Mouse (Mus musculus): ENCODE data around the gene Trim63. TPM values are rescaled to one million over a fixed set of nuclear protein-coding genes. Genes with fewer than 3 reads are reported as not detected.
A peak's percentile ranks its signal among the peaks of the same experiment; 100 is the strongest.
"Not testable (repeated sequence)": the region's sequence is repeated elsewhere in the genome, so short reads cannot be mapped to it uniquely, and the experiment has no call there.

The Trim63 gene
- polyA plus RNA-seq, 1 experiment from 2014 or later, result 0.13 TPM

DNA sequence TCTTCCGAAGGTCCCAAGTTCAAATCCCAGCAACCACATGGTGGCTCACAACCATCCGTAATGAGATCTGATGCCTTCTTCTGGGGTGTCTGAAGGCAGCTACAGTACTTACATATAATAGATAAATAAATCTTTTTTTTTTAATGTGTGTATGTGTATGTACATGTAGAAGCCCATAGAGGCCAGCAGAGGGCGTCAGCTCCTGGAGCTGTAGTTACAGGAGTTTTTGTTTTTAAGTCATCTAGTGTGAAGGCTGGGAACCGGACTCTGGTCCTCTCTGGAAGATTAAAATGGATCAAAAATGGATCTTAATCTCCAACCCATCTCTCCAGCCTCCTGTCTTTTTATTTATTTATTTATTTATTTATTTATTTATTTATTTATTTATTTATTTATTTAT lies 18.8 kb upstream of the Trim63 start:
- not testable (repeated sequence) for H3K9ac ChIP-seq (ENCODE audit: low read length); H3K9me3 ChIP-seq (ENCODE audit: control insufficient read depth, low read length); H3K36me3 ChIP-seq (ENCODE audit: control insufficient read depth, insufficient read depth, low read length); H3K4me1 ChIP-seq (replicated peaks; ENCODE audit: control insufficient read depth, insufficient read depth, low read length); H3K27ac ChIP-seq (ENCODE audit: low read depth, low read length); DNase-seq (ENCODE audit: low spot score); H3K4me3 ChIP-seq (ENCODE audit: low read depth, low read length); H3K4me2 ChIP-seq (ENCODE audit: low read depth, low read length, severe bottlenecking); ATAC-seq (replicated peaks; ENCODE audit: low FRiP score); H3K27me3 ChIP-seq (ENCODE audit: control insufficient read depth, insufficient read depth, low read length)
- 82% methylated on average over 4 of the region's 4 CpGs for WGBS

DNA sequence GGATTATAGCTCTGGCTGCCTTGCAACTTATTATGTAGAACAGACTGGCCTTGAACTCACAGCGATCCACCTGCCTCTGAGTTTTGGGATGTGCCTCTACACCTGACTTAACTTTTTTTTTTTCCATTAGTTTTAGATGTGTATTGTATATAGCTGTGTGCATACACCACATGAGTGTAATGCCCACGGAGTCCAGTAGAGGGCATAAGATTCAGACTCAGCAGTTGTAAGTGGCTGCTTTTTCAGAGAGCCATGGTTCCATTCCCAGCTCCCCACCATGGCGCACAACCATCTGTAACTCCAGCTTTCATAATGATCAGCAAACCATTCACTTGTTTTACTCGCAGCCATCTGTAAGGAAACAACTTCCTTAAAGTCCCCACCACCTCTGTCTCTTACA lies 18.4 kb upstream of the Trim63 start:
- Histone ChIP-seq H3K4me1 (replicated peaks; ENCODE audit: control insufficient read depth, insufficient read depth, low read length) (no peaks in the 10 kb centered on the region), H3K4me2 (ENCODE audit: low read depth, low read length, severe bottlenecking) (no peak overlapping the region), H3K9ac (ENCODE audit: low read length) (no peak overlapping the region), H3K27me3 (ENCODE audit: control insufficient read depth, insufficient read depth, low read length) (no peaks in the 10 kb centered on the region), H3K36me3 (ENCODE audit: control insufficient read depth, insufficient read depth, low read length) (no peaks in the 10 kb centered on the region), H3K27ac (ENCODE audit: low read depth, low read length) (no peak overlapping the region), H3K9me3 (ENCODE audit: control insufficient read depth, low read length) (no peaks in the 10 kb centered on the region), H3K4me3 (ENCODE audit: low read depth, low read length) (no peak overlapping the region)
- DNase-seq (ENCODE audit: low spot score) (no peak), ATAC-seq (replicated peaks; ENCODE audit: low FRiP score) (no peak)
- 92% methylated on average over 4 of the region's 4 CpGs for WGBS

DNA sequence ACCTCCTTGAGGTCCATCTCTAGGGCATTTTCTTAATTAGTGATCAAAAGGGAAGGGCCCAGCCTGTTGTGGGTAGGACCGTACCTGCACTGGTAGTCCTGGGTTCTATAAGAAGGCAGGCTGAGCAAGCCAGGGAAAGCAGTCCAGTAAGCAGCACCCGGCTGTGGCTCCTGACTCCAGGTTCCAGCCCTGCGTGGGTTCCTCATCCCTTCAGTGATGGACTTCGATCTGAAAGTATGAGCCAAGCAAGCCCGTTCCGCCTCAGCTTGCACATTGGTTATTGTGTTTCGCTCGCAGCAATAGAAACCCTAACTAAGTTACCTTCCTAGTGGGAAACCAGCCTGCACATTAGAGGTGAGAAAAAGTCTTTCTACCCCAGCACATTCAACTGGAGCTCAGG lies 17.6 kb upstream of the Trim63 start:
- Histone ChIP-seq H3K27ac (ENCODE audit: low read depth, low read length) (no peak overlapping the region), H3K9ac (ENCODE audit: low read length) (no peak overlapping the region), H3K4me2 (ENCODE audit: low read depth, low read length, severe bottlenecking) (no peak overlapping the region), H3K9me3 (ENCODE audit: control insufficient read depth, low read length) (no peaks in the 10 kb centered on the region), H3K27me3 (ENCODE audit: control insufficient read depth, insufficient read depth, low read length) (no peaks in the 10 kb centered on the region), H3K4me3 (ENCODE audit: low read depth, low read length) (no peak overlapping the region), H3K36me3 (ENCODE audit: control insufficient read depth, insufficient read depth, low read length) (no peaks in the 10 kb centered on the region), H3K4me1 (replicated peaks; ENCODE audit: control insufficient read depth, insufficient read depth, low read length) (no peaks in the 10 kb centered on the region)
- no peak for ATAC-seq (replicated peaks; ENCODE audit: low FRiP score)
- WGBS, result 94% methylated on average over 8 of the region's 8 CpGs
- no peak for DNase-seq (ENCODE audit: low spot score)

DNA sequence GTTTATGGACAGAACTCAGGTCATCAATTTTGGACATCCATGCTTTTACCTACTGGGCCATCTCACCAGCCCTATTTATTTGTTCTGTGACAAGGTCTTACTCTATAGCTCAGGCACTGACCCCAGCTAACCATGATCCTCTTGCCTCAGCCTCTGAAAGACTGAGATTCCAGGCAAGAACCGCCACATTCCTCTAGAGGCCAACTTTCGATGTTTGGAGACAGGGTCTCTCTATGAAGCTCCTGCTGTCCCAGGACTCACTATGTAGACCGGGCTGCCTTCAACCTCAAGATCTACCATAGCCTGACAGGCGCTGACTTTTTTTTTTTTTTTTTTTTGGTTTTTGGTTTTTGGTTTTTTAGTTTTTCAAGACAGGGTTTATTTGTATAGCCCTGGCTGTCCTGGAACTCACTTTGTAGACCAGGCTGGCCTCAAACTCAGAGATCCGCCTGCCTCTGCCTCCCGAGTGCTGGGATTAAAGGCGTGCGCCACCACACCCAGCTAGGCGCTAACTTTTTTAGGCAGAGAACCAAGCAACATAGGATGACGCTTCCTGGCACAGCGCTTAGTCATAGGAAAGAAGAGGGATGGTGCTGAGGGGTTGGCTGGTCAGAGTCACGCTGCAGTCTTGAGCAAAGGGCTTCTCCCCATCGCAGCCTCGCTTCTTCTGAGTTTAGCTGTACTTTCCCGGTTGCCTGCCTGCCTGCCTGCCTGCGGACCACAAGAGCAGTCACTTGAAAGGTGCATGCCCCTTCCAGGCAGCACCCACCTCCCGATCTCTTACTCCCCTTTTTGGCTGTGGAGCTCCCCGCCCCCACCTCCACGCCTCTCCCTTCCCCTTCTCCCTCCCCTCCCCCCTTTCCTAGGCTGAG lies 16.1 kb upstream of the Trim63 start:
- no peak overlapping the region for H3K9ac ChIP-seq (ENCODE audit: low read length)
- DNase-seq (ENCODE audit: low spot score) (no peak), ATAC-seq (replicated peaks; ENCODE audit: low FRiP score) (no peak)
- no peaks in the 10 kb centered on the region for H3K9me3 ChIP-seq (ENCODE audit: control insufficient read depth, low read length)
- H3K27me3 ChIP-seq (ENCODE audit: control insufficient read depth, insufficient read depth, low read length), result no peaks in the 10 kb centered on the region
- H3K4me1 ChIP-seq (replicated peaks; ENCODE audit: control insufficient read depth, insufficient read depth, low read length), result no peaks in the 10 kb centered on the region
- H3K4me2 ChIP-seq (ENCODE audit: low read depth, low read length, severe bottlenecking), result no peak overlapping the region
- no peaks in the 10 kb centered on the region for H3K36me3 ChIP-seq (ENCODE audit: control insufficient read depth, insufficient read depth, low read length)
- H3K27ac ChIP-seq (ENCODE audit: low read depth, low read length), result no peak overlapping the region
- WGBS, result 82% methylated on average over 19 of the region's 19 CpGs
- H3K4me3 ChIP-seq (ENCODE audit: low read depth, low read length), result no peak overlapping the region

DNA sequence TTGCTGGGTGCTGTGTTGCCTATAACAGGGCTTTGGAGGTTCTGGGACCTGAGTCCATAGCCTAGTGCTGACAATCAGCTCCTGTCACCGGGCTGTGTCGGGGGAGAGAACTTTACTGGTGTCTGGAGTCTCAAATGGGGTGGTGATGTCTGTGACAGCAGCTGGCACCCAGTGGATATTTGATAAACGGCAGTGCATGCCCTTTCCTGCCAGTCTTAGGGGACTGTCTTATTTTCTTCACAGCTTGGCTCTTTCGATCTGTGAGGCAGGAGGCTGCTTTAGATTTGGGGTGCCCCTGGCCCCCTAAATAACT lies 15.5 kb upstream of the Trim63 start:
- Histone ChIP-seq H3K36me3 (ENCODE audit: control insufficient read depth, insufficient read depth, low read length) (no peaks in the 10 kb centered on the region), H3K9ac (ENCODE audit: low read length) (no peak overlapping the region), H3K4me1 (replicated peaks; ENCODE audit: control insufficient read depth, insufficient read depth, low read length) (no peaks in the 10 kb centered on the region), H3K27ac (ENCODE audit: low read depth, low read length) (no peak overlapping the region), H3K4me2 (ENCODE audit: low read depth, low read length, severe bottlenecking) (no peak overlapping the region), H3K27me3 (ENCODE audit: control insufficient read depth, insufficient read depth, low read length) (no peaks in the 10 kb centered on the region), H3K9me3 (ENCODE audit: control insufficient read depth, low read length) (no peaks in the 10 kb centered on the region), H3K4me3 (ENCODE audit: low read depth, low read length) (no peak overlapping the region)
- DNase-seq (ENCODE audit: low spot score) (no peak), ATAC-seq (replicated peaks; ENCODE audit: low FRiP score) (no peak)
- WGBS, result 72% methylated on average over 4 of the region's 4 CpGs

DNA sequence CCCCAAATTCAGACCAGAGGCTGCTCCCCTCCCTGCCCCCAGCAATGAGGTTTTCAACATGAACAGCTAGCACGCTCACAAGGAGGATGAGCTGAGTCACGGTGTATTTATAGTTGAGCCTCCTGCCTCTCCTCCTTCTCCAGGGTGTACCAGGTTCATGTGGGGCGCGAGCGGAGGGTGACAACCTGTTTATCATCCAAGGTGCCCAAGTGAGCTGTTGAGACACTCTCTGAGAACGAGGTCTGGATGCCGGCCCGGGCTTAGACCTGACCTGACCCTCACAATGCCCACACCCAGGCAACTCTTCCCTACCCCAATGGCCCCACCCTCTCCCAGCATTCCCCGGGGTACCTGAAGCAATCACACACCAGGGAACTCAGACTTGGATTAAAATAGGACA lies 14.6 kb upstream of the Trim63 start:
- Histone ChIP-seq H3K4me2 (ENCODE audit: low read depth, low read length, severe bottlenecking) (no peak overlapping the region), H3K36me3 (ENCODE audit: control insufficient read depth, insufficient read depth, low read length) (no peaks in the 10 kb centered on the region), H3K9me3 (ENCODE audit: control insufficient read depth, low read length) (no peaks in the 10 kb centered on the region), H3K4me3 (ENCODE audit: low read depth, low read length) (no peak overlapping the region), H3K27me3 (ENCODE audit: control insufficient read depth, insufficient read depth, low read length) (no peaks in the 10 kb centered on the region), H3K27ac (ENCODE audit: low read depth, low read length) (no peak overlapping the region), H3K9ac (ENCODE audit: low read length) (no peak overlapping the region), H3K4me1 (replicated peaks; ENCODE audit: control insufficient read depth, insufficient read depth, low read length) (no peaks in the 10 kb centered on the region)
- no peak for DNase-seq (ENCODE audit: low spot score)
- ATAC-seq (replicated peaks; ENCODE audit: low FRiP score), result no peak
- 83% methylated on average over 9 of the region's 9 CpGs for WGBS

DNA sequence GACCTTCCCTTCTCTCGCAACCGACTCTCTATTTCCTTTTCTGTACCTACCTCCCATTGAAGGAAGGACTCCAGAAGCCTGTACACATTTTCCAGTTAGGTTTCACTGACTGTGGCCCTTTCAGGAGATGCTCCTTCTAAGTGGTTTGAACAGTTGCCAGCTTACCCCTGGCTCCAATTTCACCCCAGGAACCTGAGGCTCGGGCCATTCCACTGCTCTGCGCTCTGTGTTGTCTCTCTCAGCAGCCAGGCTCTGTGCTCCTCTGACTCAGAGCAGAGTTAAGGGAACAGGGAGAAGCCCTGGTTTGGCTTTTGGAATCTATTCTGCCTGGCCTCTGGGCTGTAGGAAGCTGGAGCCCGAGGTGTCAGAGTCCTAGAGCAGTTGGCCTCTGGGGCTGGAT lies 12.8 kb upstream of the Trim63 start:
- Histone ChIP-seq H3K4me3 (ENCODE audit: low read depth, low read length) (no peak overlapping the region), H3K27ac (ENCODE audit: low read depth, low read length) (no peak overlapping the region), H3K9ac (ENCODE audit: low read length) (no peak overlapping the region), H3K4me1 (replicated peaks; ENCODE audit: control insufficient read depth, insufficient read depth, low read length) (no peaks in the 10 kb centered on the region), H3K27me3 (ENCODE audit: control insufficient read depth, insufficient read depth, low read length) (no peaks in the 10 kb centered on the region), H3K36me3 (ENCODE audit: control insufficient read depth, insufficient read depth, low read length) (no peaks in the 10 kb centered on the region), H3K4me2 (ENCODE audit: low read depth, low read length, severe bottlenecking) (no peak overlapping the region), H3K9me3 (ENCODE audit: control insufficient read depth, low read length) (no peaks in the 10 kb centered on the region)
- WGBS, result 91% methylated on average over 5 of the region's 5 CpGs
- DNase-seq (ENCODE audit: low spot score), result no peak
- ATAC-seq (replicated peaks; ENCODE audit: low FRiP score), result no peak

DNA sequence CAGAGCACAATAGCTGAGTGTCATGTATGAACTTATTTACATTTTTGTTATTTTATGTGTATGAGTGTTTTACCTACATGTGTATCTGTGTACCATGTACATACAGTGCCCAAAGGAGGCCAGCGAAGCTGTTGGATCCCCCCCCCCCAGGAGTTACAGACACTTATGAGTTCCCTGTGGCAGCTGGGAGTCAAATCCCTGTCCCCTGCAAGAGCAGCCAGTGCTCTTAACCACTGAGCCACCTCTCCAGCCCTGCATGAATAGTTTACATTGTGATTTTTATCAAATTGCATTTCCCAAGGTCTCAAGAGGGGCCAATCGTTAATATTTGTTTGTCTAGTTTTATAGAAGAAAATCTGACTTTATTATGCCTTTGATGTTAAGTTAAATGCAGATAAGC lies 8.0 kb upstream of the Trim63 start:
- ATAC-seq (replicated peaks; ENCODE audit: low FRiP score), result no peak
- Histone ChIP-seq H3K9ac (ENCODE audit: low read length) (no peak overlapping the region), H3K27ac (ENCODE audit: low read depth, low read length) (no peak overlapping the region), H3K4me2 (ENCODE audit: low read depth, low read length, severe bottlenecking) (no peak overlapping the region), H3K9me3 (ENCODE audit: control insufficient read depth, low read length) (no peaks in the 10 kb centered on the region), H3K36me3 (ENCODE audit: control insufficient read depth, insufficient read depth, low read length) (no peaks in the 10 kb centered on the region), H3K4me3 (ENCODE audit: low read depth, low read length) (no peak overlapping the region), H3K27me3 (ENCODE audit: control insufficient read depth, insufficient read depth, low read length) (no peaks in the 10 kb centered on the region), H3K4me1 (replicated peaks; ENCODE audit: control insufficient read depth, insufficient read depth, low read length) (0 out of 2 replicates have a peak, but pooled peaks cover 2% of the 10 kb centered on the region)
- WGBS, result 87% methylated on average over 2 of the region's 2 CpGs
- DNase-seq (ENCODE audit: low spot score), result no peak

DNA sequence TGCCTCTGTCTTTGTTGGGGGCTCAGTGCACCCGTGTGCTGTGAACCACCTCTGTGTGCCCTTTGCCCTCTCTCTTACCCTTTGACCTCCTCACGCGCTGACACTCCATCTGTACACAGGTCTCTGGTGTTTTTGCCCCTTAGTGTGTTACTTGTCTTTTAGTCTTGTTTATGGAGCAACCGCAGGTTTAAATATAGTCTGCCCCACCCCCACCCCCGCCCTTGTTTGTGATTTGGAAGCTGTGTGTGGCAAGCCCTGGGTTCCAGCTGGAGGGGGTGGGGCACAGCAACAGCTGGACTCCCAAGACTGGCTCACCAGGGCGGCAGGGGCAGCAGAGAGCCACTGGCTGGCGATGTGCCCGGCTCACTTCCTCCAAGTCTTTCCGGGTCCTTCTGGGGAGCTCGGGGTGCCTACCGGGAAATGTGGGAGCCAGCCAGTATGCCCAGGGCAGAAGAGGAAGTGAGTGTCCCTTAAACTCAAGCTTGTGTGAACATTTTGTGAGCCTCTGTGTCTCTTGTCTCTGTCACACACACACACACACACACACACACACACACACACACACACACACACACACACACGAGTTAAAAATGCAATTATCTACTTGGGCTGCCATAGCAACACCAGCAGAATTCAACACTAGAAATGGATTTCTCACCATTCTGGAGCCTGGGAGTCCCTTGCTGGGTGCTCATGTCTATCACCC lies 7.4 kb upstream of the Trim63 start:
- DNase-seq (ENCODE audit: low spot score) (peak; percentile 66), ATAC-seq (replicated peaks; ENCODE audit: low FRiP score) (no peak)
- 32% methylated on average over 12 of the region's 12 CpGs for WGBS
- no peaks in the 10 kb centered on the region for H3K36me3 ChIP-seq (ENCODE audit: control insufficient read depth, insufficient read depth, low read length)
- H3K4me2 ChIP-seq (ENCODE audit: low read depth, low read length, severe bottlenecking), result no peak overlapping the region
- 0 out of 2 replicates have a peak, but pooled peaks cover 2% of the 10 kb centered on the region for H3K4me1 ChIP-seq (replicated peaks; ENCODE audit: control insufficient read depth, insufficient read depth, low read length)
- no peak overlapping the region for H3K9ac ChIP-seq (ENCODE audit: low read length)
- H3K4me3 ChIP-seq (ENCODE audit: low read depth, low read length), result no peak overlapping the region
- no peaks in the 10 kb centered on the region for H3K27me3 ChIP-seq (ENCODE audit: control insufficient read depth, insufficient read depth, low read length)
- no peaks in the 10 kb centered on the region for H3K9me3 ChIP-seq (ENCODE audit: control insufficient read depth, low read length)
- no peak overlapping the region for H3K27ac ChIP-seq (ENCODE audit: low read depth, low read length)

Data from forebrain, embryonic 11.5 days (tissue).